Mouse (Mus musculus) CD4-positive, CD25-positive, alpha-beta regulatory T cell, adult 2 months (primary cell): ENCODE measurements around the gene Olfr822.
"Not testable (repeated sequence)": the region's sequence is repeated elsewhere in the genome, so short reads cannot be mapped to it uniquely, and the experiment has no call there.

ENCODE experiments used
- DNase-seq: peaks from one replicate; pipeline ENCODE4 v3.0.0-alpha.2; 2012; ENCODE audit warnings: low read depth, low spot score

Gene Olfr822

DNA sequence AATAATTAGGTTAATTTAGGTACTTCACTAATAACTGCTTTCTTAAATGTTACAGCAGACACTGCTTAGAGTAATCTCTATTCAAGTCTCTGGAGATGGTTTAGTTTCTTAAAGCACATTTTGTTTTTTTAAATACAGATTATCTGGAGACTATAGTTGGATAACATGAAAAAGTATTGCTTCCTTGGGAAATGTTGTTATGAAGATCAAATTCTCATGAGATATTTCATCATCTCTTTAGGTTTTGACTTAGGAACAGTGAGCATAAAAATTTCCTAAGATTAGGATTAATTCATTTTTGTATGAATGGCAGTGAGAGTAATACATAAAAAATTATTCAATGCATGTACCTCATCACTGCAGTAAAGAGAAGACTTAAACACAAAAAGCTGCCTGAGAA lies at the start of gene Olfr822:
TSS of gene Olfr822 (plus strand) at position 301 of the 400 bp plus-strand sequence.
- DNase-seq: no peak

DNA sequence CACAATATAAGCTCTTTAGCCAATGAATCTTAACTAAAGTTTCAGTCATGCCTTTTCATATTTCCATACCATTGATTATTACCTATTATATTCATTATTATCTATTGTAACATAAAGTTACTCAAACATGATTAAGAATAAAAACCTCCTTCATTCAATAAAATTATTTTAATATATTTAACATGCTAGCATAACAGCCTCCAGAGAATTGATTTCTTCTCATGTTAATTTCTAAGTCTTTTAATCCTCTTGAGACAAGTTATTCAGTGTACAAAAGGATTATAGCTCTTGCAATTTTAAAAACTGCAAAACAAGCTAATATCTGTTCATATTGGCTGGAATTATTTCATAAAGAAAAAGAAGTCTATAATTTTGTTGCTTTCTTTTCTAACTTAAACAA lies 41.0 kb upstream of the Olfr822 start, which contains the start of gene Olfr821:
TSS of gene Olfr821 (plus strand) at position 301 of the 400 bp plus-strand sequence.
- no peak for DNase-seq

DNA sequence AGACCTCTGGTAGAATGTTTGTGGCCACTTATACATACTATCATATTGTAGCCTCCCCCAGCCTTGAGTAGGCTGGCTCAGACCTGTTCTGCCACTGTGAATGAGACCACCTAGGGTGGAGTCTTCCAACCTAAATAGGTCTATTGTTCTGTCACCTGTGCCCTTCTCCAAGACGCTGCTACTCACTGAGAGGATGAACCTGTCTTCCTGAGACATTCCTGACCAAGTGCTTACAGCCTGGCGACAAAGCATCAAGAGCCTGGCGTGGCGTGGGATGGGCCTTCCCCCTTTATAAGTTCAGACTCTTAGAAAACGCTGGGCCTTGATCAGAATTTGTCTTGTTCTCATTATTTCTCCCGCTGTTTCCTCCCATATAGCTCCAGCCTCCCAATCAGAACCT lies 33.9 kb upstream of the Olfr822 start:
- no peak for DNase-seq

DNA sequence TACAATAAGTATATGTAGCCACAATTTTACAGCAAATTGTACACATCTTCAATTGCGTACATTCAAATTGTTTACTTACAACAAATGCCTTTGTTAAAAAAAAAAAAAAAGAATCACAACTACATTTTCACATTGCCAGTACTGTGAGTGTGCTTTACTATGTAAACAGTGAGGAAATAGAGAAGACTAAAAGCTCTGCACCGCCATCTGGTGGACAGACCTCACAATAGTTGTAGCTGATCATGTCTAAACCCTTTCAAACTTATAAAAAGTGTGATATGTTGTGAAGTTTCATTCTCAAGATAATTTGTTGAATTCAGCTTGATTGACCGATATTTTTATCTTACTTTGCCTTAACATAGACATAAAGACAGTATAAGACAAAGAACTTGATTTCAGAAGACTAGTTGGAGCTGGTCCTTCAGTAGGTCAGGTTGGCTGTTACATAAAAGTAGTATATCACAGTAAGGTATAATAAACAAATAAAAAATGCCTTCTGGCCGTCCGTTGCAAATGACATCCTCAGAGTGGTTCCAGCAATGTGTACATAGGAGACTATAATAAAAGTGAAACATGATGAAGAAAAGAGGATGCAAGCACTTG lies 21.9 kb downstream of the Olfr822 start:
- DNase-seq: peak; percentile 33

DNA sequence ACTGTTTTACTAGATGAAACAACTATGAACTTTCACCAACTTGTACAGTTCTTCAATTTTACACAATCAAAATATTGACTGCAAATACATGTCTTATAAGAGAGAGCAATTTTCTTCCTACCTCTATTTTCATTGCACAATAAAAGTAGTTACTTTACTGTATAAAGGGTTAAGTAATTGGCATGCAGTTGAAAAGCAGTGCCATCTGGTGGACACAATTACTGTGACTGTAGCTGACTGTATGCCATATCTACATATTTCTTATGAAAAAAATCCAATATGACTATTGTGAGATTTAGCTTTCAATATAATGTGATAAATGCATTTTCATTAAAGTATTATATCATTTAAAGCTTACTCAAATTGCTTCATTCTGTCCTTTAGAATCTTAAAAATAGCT lies 25.1 kb downstream of the Olfr822 start:
- peak; percentile 1 for DNase-seq

DNA sequence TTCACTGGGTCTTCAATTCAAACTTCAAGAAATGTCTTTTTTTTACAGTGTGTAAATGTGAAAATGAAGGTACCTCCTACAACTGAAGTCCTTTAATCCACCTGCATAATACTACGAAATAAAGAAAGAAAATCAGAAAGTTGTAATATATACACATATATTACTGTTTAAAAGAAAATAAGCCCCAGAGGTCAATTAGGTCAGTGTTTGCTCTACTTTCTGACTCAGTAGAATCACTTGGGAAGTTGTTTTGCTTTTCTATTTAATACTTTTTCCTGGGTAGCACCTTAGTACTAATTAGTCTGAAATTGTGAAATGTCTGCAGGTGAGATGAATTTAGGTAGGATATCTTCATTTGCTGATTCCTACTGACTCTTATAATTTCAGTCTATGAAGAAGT lies 44.3 kb downstream of the Olfr822 start, which contains the start of gene Olfr823:
TSS of gene Olfr823 (minus strand) at position 101 of the 400 bp plus-strand sequence.
- not testable (repeated sequence) for DNase-seq

DNA sequence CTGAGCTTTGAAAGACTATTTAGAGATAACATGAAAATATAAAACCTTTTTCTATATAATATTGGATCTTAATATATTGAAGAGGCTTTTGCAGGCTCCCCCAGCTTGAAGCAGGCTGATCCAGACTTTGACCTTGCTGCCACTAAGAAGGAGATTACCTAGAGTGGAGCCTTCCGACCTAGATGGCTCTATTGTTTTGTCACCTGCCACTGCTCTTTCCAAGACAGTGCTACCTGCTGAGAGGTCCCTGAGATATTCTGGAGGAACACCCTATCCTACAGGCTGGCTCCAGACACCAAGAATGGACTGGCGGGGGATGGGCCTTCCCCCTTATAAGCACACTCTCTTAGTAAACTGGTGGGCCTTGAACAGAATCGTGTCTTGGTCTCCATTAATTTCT lies 45.0 kb downstream of the Olfr822 start:
- not testable (repeated sequence) for DNase-seq
